Mouse (Mus musculus) liver, embryonic 14.5 days (tissue): ENCODE data around the gene Fancd2.

Source experiments
- CTCF ChIP-seq: IDR thresholded peaks from 2 replicates; pipeline ENCODE4 v1.5.1; 2016; ENCODE audit warnings: antibody characterized with exemption, low read depth, control low read depth
- EP300 ChIP-seq: IDR thresholded peaks from 2 replicates; pipeline ENCODE4 v1.6.1; 2016; ENCODE audit warnings: antibody characterized with exemption, low read depth

DNA sequence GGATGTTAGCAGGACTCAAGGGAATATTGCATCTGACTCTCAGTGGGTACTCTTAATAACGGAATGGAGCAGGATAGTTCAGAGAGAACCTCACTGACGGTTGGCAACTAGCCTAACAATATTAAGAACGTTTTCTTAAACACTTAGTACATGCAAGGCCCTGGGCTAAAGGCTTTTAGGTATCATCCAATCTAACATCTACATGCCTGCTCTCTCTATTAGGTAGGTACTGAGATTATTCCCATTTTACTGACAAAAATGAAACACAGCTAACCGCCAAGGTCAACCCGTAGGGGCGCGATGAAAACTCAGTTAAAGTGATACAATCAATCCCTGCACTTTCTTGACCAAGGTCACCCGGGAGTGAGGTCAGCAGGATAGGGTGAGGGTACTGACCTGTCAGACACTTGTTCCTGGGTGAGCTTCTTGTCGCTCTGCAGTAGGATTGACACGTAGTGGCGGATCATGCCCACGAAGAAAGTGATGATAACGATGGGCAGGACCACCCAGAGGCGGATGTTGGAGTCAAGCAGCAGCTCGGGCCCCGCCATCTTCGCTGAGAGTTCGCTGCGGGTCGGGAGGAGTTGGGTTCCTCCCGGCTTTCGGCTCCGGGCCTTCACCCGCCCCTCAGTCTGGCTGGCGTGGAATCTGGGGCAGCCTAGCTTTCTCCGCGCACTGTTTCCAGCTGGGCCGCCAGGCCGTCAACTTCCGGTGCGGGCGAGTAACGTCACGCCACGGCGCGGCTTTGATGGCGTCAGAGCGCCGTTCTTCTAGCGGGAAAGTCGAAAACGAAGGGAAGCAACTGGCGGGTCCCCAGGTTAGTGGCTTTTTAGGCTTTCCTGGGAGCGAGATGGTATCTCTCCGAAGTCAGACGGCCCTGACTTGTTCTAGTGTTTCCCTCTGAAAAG lies at the start of gene Fancd2, which contains the start of gene Emc3:
- no peak for TF ChIP-seq EP300
- peak; percentile 27; the same call in 1 of the 2 replicates for TF ChIP-seq CTCF
